Mouse (Mus musculus): Measurements from ENCODE around the gene Tlr11.

Tlr11 gene

GRCm38 (mm10) chr14:50357593-50357992 lies at the start of gene Tlr11:
Gene Tlr11 (plus strand): TSS chr14:50357914.
- no peak for DNase-seq

GRCm38 (mm10) chr14:50326661-50327060 lies 31.1 kb upstream of the Tlr11 start, which contains the start of gene Olfr734:
Gene Olfr734 (minus strand): TSS chr14:50326761.
- no peak for DNase-seq

- no peak for DNase-seq
These were observed 8.9 kb upstream of the Tlr11 start, which contains the start of gene Olfr735 for GRCm38 (mm10) chr14:50348796-50349195. Gene Olfr735 (minus strand): TSS chr14:50348872.

GRCm38 (mm10) chr14:50352438-50352837 lies 5.3 kb upstream of the Tlr11 start:
- DNase-seq, result peak; percentile 4

GRCm38 (mm10) chr14:50356725-50357124 lies 989 bp upstream of the Tlr11 start:
- DNase-seq, result no peak

GRCm38 (mm10) chr14:50360480-50360879 lies 2.8 kb downstream of the Tlr11 start:
- DNase-seq, result no peak

- no peak for DNase-seq
These were observed 5.8 kb downstream of the Tlr11 start for GRCm38 (mm10) chr14:50363561-50363960.

GRCm38 (mm10) chr14:50380863-50381262 lies 23.1 kb downstream of the Tlr11 start, which contains the start of gene Olfr736:
Gene Olfr736 (plus strand): TSS chr14:50381163.
- DNase-seq, result no peak

- no peak for DNase-seq
These were observed 49.6 kb downstream of the Tlr11 start, which contains the start of gene Olfr738 for GRCm38 (mm10) chr14:50407268-50407667. Gene Olfr738 (plus strand): TSS chr14:50407568.
